Mouse (Mus musculus): ENCODE measurements around the gene Dzank1.

Dzank1 gene

DNA sequence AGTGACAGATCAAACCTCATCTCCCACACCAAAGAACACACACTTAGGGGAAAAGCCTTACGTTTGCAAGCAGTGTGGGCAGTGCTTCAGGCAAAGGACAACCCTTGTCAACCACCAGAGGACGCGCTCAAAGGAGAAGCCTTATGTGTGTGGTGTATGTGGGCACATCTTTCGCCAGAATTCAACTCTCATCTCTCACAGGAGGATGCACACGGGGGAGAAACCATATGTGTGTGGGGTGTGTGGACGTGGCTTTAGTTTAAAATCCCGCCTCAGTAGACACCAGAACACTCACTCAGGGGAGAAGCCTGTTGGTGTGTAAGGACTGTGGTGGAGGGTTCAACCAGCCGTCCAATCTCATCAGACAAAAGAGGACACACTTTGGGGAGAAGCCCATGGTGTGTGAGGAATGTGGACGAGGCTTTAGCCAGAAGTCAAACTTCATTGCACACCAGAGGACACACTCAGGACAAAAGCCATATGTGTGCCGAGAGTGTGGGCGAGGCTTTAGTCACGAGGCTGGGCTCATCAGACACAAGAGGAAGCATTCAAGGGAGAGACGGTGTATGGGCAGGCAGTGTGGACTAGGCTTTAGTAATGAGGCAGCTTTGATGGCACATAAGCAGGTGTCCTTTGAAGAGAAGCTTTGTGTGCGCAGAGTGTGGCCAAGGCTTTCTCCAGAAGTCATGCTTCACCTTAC, 61.2 kb downstream of the Dzank1 start:
- no peak for DNase-seq

DNA sequence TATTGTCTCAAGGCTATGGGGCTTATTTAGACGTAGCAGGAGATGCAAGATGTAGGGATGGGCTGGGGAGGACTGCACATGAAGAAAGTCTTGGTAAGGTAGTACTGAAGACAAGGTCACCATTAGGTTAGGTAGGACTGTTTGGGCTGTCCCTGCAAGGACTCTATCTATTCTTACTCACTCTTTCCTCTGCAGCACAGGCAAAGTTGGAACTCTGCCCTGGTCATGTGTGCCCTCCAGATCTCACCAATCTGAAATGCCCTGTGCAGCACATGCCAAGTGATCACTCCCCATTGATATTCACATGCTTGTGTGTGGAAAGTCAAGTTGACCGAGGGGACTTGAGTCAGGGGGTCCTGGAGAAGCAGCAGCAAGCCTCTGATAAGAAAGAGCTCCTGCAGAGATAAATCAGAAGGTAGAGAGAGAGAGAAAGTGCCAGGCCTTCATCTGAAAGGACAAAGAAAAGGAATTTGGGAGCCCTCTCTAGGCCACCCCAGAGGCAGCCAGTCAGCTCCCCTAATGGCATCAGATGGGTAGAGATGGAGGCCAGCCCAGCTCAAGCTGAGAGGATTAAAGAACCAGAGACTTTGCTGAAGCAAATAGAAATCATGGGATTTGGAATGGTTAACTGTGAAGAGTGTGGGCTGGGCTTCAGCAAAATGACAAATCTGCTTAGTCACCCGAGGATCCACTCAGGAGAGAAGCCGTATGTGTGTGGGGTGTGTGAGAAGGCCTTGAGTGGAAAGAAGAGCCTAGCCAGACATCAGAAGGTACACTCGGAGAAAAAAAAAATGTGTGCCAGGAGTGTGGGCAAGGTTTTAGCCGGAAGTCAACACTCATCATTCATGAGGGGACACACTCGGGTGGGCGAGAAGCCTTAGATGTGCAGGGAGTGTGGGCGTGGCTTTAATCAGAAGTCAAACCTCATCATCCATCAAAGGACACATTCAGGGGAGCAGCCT, 62.1 kb downstream of the Dzank1 start:
- DNase-seq, result no peak

DNA sequence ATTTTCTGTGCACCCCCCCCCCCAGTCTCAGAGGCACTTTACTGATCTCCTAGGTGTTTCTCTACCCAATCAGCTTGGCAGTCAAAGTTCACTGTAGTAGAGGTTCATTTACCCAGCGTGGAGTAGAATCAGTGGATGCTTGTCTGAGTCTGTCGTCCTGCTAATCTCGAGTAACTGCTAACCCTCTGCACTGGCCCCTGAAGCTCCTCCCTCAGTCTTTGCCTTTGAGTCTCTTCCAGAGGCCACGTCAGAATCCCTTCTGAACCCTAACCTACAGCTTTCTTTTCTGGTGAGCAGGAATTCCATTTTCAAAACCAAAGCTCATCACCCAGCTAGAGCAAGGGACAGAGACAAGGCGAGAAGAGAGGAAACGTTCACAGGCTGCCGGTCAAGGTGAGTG, 63.0 kb downstream of the Dzank1 start:
- DNase-seq, result no peak

- DNase-seq, result peak; percentile 90
These were observed 68.0 kb downstream of the Dzank1 start for GRCm38 (mm10) chr2:144458975-144459754.

- no peak for DNase-seq
These were observed 68.9 kb downstream of the Dzank1 start for GRCm38 (mm10) chr2:144458355-144458754.

- DNase-seq, result peak; percentile 89
These were observed 74.7 kb downstream of the Dzank1 start for GRCm38 (mm10) chr2:144452364-144453008.

DNA sequence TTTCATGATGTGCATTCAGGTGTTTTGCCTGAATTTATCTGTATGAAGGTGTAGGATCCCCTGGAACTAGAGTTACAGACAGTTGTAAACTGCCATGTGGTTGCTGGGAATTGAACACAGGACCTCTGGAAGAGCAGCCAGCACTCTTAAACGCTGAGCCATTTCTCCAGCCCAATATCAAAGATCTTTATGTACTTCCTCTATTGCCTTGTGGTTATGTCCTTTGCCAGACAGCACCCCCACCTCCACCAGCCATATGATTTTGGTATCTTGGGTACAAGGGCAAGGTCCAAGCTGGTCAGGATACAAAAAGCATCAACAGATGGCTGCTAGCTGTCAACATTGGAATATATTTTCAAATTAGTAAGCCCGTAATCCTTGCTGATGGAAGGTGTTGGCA, 76.8 kb downstream of the Dzank1 start:
- DNase-seq, result no peak

DNA sequence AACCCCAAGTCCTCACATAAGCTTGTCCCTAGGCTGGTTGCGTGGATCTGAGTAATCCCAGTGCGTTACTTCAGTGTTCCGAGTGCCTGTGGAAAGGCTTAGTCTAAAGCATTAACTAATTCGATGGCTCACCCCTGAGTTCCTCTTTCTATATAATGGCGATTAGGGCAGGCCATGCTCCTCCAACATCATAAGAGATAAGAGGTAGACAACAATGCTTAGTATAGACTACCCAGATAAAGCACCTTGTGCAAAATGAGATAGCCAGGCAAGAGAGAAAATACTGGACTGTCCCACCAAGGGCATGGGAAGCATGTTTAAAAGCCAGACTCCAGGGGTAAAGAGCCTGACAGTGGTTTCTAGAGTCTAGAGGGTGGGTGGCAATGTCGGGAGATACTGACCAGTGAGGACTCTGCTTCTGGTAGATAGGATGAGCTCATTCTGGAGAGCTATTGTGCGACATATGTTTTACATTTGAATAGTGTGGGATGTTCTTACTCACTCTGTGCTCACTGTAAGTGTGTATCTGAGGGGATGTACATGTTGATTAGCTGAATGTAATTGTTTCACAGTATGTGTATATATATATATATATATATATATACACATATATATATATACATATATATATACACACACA, 80.7 kb downstream of the Dzank1 start:
- no peak for DNase-seq

DNA sequence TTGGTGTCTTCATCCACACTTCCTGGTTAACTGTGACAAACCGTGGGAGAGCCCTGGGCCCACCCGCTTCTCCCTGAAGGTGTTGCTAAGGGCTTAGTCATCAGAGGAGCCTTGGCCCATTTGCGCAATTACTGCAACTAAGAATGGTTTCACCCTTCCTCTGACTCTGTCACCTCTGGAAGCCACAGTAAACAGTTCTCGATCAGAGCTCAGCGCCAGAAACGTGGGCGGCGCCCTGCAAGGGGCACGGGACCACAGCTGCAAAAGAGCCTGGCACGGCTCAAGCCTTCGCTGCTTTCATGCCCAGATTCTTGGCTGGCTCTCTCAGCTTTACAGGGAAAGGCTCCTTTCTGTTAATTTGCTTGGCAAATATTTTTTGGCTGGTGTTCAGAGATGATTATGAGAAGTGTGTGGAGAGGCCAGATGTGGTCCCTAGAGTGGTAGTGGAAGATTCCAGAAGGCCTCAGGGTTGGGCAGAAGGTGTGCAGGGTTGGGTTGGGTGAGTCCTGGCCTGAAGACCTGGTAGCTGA, 85.8 kb downstream of the Dzank1 start:
- no peak for DNase-seq

DNA sequence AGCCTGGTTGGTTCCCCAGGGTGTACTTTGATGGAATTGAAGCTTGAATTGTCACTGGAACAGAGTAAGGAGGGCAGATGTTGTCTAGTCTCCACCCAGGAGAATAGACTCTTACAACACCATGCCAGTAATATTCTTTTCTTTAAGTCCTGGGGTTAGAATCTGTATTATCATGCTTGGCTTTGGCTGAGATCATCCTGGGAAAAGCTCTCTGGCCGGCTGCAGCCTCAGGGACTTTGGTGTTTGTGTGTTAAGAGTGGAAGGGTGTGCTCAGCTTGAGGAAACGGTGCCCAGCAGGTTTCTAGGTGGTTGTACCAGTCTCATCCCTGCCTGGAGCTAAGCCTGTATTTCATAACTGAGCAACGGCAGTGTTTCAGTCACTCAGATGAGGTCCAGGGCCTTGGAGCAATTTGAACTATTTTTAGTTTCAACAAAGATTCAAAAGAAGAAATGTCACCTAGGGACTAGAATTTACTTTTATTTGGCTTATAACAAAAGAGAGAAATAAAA, 88.0 kb downstream of the Dzank1 start:
- DNase-seq, result no peak

- no peak for DNase-seq
These were observed 88.8 kb downstream of the Dzank1 start for GRCm38 (mm10) chr2:144438424-144438823.

GRCm38 (mm10) chr2:144435679-144436078, 91.5 kb downstream of the Dzank1 start:
- no peak for DNase-seq

DNA sequence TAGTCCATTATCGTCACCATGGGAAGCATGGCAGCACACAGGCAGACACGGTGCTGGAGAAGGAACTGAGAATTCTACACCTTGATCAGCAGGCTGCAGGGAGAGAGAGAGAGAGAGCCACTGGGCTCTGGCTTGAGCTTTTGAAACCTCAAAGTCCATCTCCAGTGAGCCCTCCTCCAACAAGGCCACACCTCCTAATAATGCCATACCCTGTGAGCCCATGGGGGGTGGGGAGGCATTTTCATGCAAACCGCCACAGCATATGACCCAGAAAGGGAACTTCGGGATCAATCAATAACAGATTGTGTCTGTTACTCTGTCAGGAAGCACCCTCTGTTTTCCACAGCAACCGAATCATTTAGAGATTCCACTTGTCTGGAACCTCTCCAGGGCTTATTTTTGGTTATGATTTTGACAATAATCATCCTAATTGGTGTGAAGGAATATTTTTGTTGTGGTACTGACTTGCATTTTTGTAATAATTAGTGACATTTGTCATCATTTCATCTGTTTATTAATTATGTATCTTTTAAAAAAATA, 95.9 kb downstream of the Dzank1 start:
- DNase-seq, result no peak

GRCm38 (mm10) chr2:144429171-144429570, 98.0 kb downstream of the Dzank1 start:
- DNase-seq, result peak; percentile 38

- no peak for DNase-seq
These were observed 98.6 kb downstream of the Dzank1 start for GRCm38 (mm10) chr2:144428659-144429058.

DNA sequence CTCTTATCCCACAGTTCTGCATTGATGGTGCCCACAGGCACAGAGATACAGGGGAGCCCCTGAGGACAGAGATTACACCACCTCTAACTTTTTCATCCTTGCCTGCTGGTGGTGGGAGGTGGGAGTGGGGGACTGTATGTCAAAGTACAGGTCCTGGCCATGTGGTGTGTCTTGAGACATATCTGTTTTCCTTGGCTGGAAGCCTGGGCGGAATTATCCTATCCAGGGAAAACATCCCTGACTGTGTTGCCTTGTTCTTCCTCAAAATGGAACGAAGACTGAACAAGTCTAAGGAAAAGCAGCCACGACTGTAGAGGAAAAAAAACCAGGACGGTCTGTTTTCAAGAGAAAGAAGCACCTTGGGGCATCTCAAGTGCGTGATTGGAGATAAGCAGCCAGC, 99.4 kb downstream of the Dzank1 start:
- DNase-seq, result peak; percentile 45

DNA sequence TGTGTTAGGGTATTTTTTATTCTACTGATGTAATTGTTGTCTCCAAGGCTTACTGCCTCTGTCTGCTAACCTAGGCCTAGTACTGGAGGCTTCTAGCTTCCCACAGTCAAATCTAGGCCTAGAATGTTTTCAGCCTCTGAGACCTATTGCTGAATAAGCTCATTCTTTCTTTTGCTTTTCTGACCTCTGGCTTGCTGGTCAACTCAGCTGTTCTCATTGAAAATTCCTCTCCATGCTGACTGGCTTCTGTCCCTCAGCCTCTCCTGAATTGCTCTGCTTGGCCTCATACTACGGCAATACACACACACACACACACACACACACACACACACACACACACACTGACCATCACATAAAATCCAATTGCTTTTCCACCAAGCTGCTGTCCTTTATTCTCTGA, 101.5 kb downstream of the Dzank1 start:
- DNase-seq, result peak; percentile 42

DNA sequence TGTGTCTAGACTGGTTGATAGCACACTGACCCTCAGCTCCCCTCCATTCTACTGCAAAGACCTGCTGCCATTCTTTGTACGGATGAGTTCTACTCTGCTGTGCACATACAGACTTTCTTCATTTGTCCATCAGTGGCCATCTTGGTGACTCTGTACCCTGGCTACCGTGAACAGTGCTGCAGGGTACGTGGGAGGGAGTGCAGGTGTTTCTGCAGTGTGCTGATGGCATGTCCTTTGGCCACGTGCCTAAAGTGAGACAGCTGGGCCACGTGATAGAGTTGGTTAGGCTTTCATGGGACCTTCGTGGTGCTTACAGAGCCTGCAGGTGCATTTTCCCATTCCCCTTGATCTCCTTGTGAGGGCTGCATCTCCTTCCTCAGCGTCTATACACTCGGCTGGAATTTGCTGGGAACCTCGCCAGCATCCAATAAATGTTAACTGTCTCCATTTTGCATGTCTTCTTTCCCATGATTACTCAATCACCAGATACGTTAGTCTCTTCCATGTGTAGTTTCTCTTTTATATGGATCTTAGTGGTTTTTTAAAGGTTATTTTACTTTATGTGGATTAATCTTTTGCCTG, 105.0 kb downstream of the Dzank1 start:
- peak; percentile 27 for DNase-seq
